Mouse (Mus musculus) heart, embryonic 14.5 days (tissue): ENCODE results near the gene Arrdc5. TPM values are rescaled to one million over a fixed set of nuclear protein-coding genes. Genes with fewer than 3 reads are reported as not detected.

ENCODE experiments used
- ATAC-seq: fragments of 200-750 bp; cut with Nextera tagmentation; 2 replicates; pipeline ENCODE4 v1.8.0; 2017; ENCODE audit warnings: low read depth, moderate TSS enrichment; ENCODE audit not compliant: insufficient number of reproducible peaks, insufficient read depth, low FRiP score
- H3K27ac ChIP-seq, 2 experiments: fragments of 200-500 bp in 1 of 2; fragments of 300-500 bp in 1 of 2; sonication (generic) in 1 of 2; replicated peaks in 1 of 2; 2 replicates each; pipeline ENCODE4 v1.5.1; 2012 to 2014; ENCODE audit warnings: low read depth in 2 of 2, low read length in 2 of 2, control low read depth in 1 of 2, mild to moderate bottlenecking in 1 of 2, mixed read lengths in 1 of 2; ENCODE audit not compliant: control insufficient read depth in 1 of 2, insufficient read depth in 1 of 2
- H3K27me3 ChIP-seq: fragments of 300-500 bp; sonication (generic); 2 replicates; pipeline ENCODE4 v1.6.1; 2014; ENCODE audit warnings: mild to moderate bottlenecking, low read length, control low read depth; ENCODE audit not compliant: control insufficient read depth, insufficient read depth
- H3K36me3 ChIP-seq: fragments of 300-500 bp; sonication (generic); 2 replicates; pipeline ENCODE4 v1.6.1; 2014; ENCODE audit warnings: mild to moderate bottlenecking, control low read depth, low read length, mixed read lengths; ENCODE audit not compliant: control insufficient read depth, insufficient read depth
- H3K4me1 ChIP-seq, 2 experiments: fragments of 200-500 bp in 1 of 2; fragments of 300-500 bp in 1 of 2; sonication (generic) in 1 of 2; 2 replicates each; pipeline ENCODE4 v1.6.1; 2012 to 2014; ENCODE audit warnings: low read length in 2 of 2, control low read depth in 1 of 2, mixed read lengths in 1 of 2; ENCODE audit not compliant: control insufficient read depth in 2 of 2, insufficient read depth in 2 of 2
- H3K4me2 ChIP-seq: fragments of 300-500 bp; sonication (generic); 2 replicates; pipeline ENCODE4 v1.6.1; 2014; ENCODE audit warnings: mild to moderate bottlenecking, low read length
- H3K4me3 ChIP-seq, 2 experiments: fragments of 200-500 bp in 1 of 2; fragments of 300-500 bp in 1 of 2; sonication (generic) in 1 of 2; 2 replicates each; pipeline ENCODE4 v1.5.1; 2012 to 2014; ENCODE audit warnings: low read length in 2 of 2, mild to moderate bottlenecking in 2 of 2, control low read depth in 1 of 2, low read depth in 1 of 2, moderate library complexity in 1 of 2; ENCODE audit not compliant: control insufficient read depth in 1 of 2, insufficient read depth in 1 of 2
- H3K9ac ChIP-seq: fragments of 300-500 bp; sonication (generic); 2 replicates; pipeline ENCODE4 v1.6.1; 2014; ENCODE audit warnings: mild to moderate bottlenecking, low read length
- H3K9me3 ChIP-seq: fragments of 300-500 bp; sonication (generic); 2 replicates; pipeline ENCODE4 v1.6.1; 2016; ENCODE audit warnings: low read length, control low read depth; ENCODE audit not compliant: control insufficient read depth
- whole genome bisulfite sequencing: fragments of 180-500 bp; shearing (Covaris S2); extraction: QIAGEN DNeasy Blood & Tissue Kit; methylation state at CpG from one replicate; pipeline ENCODE4 v1.1.7; 2014; 5-methylcytosine and 5-hydroxymethylcytosine counted together
- polyA plus RNA-seq: library from polyadenylated mRNA; unstranded; fragments of >200 nt; fragmentation: Nextera tagmentation; extraction: Ambion mirVana; gene quantifications from 2 replicates; pipeline ENCODE4 v1.2.1, GENCODE M21; 2014

The Arrdc5 gene
- polyA plus RNA-seq, 1 experiment from 2014 or later = not detected

DNA sequence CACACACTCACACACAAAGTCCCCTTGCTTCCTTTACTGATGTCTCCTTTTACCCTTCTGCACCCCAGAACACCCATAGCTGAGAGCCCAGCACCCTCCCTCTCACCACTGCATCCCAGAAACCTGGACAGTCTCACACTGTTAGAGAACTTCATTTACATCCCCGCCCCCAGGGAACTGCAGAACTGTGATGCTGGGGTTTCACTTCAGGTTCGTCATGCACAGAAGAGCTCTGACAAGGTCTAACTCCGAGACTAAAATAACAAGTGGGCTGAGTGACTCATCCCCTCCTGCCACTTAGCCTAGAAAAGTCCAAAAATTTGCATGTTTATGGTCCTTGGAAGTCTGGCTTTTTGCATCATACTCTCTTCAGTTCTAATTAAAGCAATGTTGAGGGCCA, 33.8 kb downstream of the Arrdc5 start:
- no peak overlapping the region for H3K27ac ChIP-seq
- H3K36me3 ChIP-seq = peaks cover 38% of the 10 kb centered on the region
- peaks cover 21 to 27% of the 10 kb centered on the region in 2 experiments for H3K4me1 ChIP-seq
- H3K4me2 ChIP-seq = no peak overlapping the region
- no peak overlapping the region for H3K4me3 ChIP-seq
- H3K27me3 ChIP-seq = no peaks in the 10 kb centered on the region
- 25% methylated on average over 3 of the region's 3 CpGs for WGBS
- ATAC-seq = no peak
- H3K9ac ChIP-seq = no peak overlapping the region
- no peaks in the 10 kb centered on the region for H3K9me3 ChIP-seq

DNA sequence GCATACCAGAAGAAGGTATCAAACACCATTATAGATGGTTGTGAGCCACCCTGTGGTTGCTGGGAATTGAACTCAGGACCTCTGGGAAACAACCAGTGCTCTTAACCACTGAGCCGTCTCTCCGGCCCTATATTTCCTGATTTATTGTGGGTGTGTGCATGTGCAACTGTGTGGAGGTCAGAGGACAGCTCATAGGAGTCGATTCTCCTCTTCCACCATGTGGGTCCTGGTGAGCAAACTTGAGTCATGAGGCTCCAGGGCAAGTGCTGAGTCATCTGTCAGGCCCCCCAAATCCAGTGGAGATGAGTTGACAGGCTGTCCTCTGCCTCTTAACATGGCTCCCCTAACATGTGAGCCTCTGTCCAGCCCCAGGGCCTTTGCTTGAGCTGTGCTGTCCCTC, 34.2 kb downstream of the Arrdc5 start:
- 90% methylated on average over 3 of the region's 3 CpGs for WGBS
- Histone ChIP-seq H3K36me3 (peaks cover 38% of the 10 kb centered on the region), H3K4me1 (peaks cover 25 to 31% of the 10 kb centered on the region in 2 experiments), H3K4me3 (no peak overlapping the region), H3K27me3 (no peaks in the 10 kb centered on the region), H3K9me3 (no peaks in the 10 kb centered on the region), H3K4me2 (no peak overlapping the region), H3K27ac (no peak overlapping the region), H3K9ac (no peak overlapping the region)
- no peak for ATAC-seq

DNA sequence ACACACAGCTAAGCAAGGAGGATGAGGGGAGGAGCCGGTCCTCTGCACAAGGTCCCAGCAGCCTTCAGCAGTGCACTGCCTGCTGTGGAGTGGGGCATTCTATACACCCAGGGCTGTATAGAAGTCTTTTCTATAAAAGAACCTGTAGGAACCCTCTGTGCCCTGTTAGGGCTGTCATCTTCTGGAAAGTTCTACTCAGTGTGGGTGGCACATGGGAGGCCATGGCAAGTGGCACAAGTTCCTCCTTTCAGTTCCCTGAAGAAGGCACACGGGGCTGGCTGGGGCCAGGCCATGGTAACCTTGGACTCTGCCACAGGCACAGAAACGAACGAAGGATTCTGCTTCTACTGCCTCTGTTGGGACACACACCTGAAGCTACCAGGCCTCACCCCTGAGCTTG, 35.1 kb downstream of the Arrdc5 start:
- H3K4me1 ChIP-seq = peaks cover 28 to 39% of the 10 kb centered on the region in 2 experiments
- no peaks in the 10 kb centered on the region for H3K9me3 ChIP-seq
- H3K36me3 ChIP-seq = peaks cover 38% of the 10 kb centered on the region
- H3K4me2 ChIP-seq = no peak overlapping the region
- H3K27me3 ChIP-seq = no peaks in the 10 kb centered on the region
- WGBS = 88% methylated on average over 4 of the region's 4 CpGs
- H3K9ac ChIP-seq = no peak overlapping the region
- H3K27ac ChIP-seq = no peak overlapping the region
- no peak for ATAC-seq
- H3K4me3 ChIP-seq = no peak overlapping the region

DNA sequence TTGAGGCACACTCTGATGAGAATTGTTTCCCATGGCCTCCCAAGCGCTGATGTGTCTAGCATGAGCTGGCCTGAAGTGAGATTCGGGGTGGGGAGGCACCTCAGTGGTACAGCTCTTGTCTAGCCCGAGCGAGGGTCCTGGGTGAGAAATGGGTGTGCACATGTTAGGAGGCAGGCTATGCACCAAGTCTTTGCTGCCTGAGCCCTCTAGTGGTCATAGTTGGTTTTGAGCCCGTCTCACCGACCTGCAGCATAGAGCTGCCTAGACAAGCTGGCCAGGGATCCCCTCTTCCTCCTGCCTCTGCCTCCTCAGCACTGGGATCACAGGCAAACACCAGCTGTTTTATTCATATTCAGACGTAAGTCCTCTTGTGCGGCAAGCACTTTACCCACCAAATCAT, 36.1 kb downstream of the Arrdc5 start:
- Histone ChIP-seq H3K4me1 (peaks cover 33 to 44% of the 10 kb centered on the region in 2 experiments), H3K27me3 (no peaks in the 10 kb centered on the region), H3K9me3 (no peaks in the 10 kb centered on the region), H3K4me3 (no peak overlapping the region), H3K4me2 (no peak overlapping the region), H3K9ac (no peak overlapping the region), H3K27ac (no peak overlapping the region), H3K36me3 (peaks cover 44% of the 10 kb centered on the region)
- 25% methylated on average over 8 of the region's 8 CpGs for WGBS
- no peak for ATAC-seq

DNA sequence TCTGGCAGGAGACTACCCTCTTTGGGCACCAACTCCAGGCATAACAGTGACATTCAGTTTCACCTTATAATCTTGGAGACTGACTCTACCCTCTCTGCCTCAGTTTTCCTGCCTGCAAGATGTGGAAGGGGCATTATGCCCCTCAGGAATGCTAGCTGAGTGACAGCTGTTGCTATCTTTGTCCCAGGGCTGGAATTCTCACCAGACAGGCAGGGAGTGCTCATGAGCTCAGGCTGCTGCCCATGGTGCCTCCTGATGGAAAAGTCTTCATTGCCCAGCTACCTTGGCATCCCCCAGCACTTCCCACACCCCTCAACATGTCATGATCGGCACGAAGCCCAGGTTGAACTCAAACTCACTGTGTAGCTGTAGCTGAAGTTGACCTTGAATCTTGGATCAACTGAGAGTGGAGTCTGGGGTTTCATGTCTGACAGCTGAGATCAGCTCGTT, 37.4 kb downstream of the Arrdc5 start:
- Histone ChIP-seq H3K27ac (peak overlapping the region; percentile 85 to 87), H3K9ac (peak overlapping the region; percentile 62), H3K9me3 (no peaks in the 10 kb centered on the region), H3K36me3 (peaks cover 56% of the 10 kb centered on the region), H3K27me3 (no peaks in the 10 kb centered on the region), H3K4me2 (peak overlapping the region; percentile 44), H3K4me3 (no peak overlapping the region), H3K4me1 (peaks cover 45 to 58% of the 10 kb centered on the region in 2 experiments)
- ATAC-seq = no peak
- 25% methylated on average over 3 of the region's 3 CpGs for whole genome bisulfite sequencing

DNA sequence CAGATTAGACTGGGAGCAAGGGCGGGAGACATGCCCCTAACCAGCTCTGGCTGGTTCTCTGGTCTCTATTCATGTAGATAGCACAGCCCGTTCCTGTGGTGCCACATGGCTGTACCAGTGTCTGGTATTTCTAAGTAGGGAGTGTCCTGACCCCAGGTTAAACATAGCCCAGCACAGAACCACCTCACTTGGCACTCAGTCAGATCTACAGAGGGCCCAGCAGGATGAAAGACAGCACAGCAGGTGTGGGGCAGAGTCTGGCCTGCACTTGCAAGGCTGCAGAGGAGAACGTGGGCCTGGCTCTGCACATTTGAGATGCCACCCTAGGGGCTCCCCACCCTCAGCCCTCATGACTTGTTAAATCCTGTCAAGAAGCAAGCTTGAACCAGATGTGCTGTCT, 38.9 kb downstream of the Arrdc5 start:
- Histone ChIP-seq H3K4me3 (no peak overlapping the region), H3K4me1 (peaks cover 46 to 59% of the 10 kb centered on the region in 2 experiments), H3K9ac (peak overlapping the region; percentile 62), H3K36me3 (peaks cover 59% of the 10 kb centered on the region), H3K27me3 (no peaks in the 10 kb centered on the region), H3K4me2 (peak overlapping the region; percentile 44), H3K9me3 (no peaks in the 10 kb centered on the region), H3K27ac (peak overlapping the region; percentile 57 to 85)
- WGBS = 41% methylated on average over 3 of the region's 3 CpGs
- no peak for ATAC-seq

DNA sequence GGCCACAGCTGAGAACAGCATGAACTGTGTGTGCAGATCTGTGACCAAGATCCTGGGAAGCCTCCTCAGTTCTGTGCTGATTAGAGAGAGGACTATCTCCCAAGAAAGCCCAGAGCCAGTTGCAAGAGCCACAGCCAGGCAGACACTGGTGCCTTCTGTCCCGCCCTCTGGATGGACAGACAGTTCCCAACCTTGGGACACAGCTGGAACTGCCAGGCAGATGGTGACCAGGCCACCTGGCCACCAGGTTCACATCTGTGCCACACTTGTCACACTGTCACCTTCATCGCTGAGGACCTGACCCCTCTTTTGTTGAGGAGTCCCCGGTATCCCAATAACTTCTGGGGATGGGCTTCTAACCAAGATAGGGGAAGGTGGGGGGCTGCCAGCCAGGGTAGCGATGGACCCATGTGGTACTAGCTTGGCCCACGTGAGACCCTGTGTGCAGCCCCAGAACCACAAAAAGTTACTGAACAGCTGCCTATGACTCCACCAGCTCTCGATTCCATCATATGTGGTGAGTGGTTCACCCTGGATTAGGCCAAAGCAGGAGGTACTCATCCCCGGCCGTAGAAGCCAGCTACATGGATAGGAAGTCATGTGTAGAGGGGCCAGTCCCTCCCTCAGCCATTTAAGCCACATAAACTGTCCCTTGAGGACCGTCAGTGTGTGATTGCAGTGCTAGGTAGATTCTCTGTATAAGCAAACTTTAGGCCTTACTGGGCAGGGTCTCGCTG, 40.6 kb downstream of the Arrdc5 start:
- ATAC-seq = no peak
- no peak overlapping the region for H3K27ac ChIP-seq
- 89% methylated on average over 10 of the region's 10 CpGs for WGBS
- H3K4me2 ChIP-seq = peak overlapping the region; percentile 44
- H3K4me3 ChIP-seq = peak overlapping the region in 1 of 2 experiments; percentile 11; a peak in 1 of 4 replicates
- no peaks in the 10 kb centered on the region for H3K9me3 ChIP-seq
- peaks cover 45 to 58% of the 10 kb centered on the region in 2 experiments for H3K4me1 ChIP-seq
- H3K27me3 ChIP-seq = no peaks in the 10 kb centered on the region
- peaks cover 52% of the 10 kb centered on the region for H3K36me3 ChIP-seq
- peak overlapping the region; percentile 56; the same call in 1 of the 2 replicates for H3K9ac ChIP-seq
